Mouse (Mus musculus): Measurements from ENCODE around the gene Dnajc8.
"Not testable (repeated sequence)": the region's sequence is repeated elsewhere in the genome, so short reads cannot be mapped to it uniquely, and the experiment has no call there.

Dnajc8 gene

GRCm38 (mm10) chr4:132567361-132567779 lies 32.0 kb downstream of the Dnajc8 start:
- no peak for DNase-seq (ENCODE audit: low spot score in 2 of 2)

- no peak for DNase-seq (ENCODE audit: low spot score in 2 of 2)
These were observed 33.8 kb downstream of the Dnajc8 start for GRCm38 (mm10) chr4:132569115-132569514.

DNA sequence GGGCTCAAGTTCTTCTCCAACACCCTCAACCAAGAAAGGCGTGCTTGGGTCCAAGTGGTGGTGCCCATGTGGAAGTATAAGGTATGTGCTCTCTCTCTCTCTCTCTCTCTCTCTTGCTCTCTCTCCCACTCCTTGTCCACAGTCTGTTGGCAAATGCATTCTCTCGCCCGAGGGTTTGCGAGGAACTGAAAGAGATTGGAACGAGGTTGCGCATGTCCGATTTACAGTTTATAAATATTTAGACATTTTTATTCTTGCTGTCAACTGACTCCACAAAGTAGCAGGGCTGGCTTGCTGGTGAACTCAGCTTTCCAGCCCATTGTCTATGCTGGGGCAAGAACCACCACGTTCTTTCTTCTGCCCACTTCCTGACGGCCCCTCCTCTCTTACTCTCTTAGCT lies 35.8 kb downstream of the Dnajc8 start:
- DNase-seq (ENCODE audit: low spot score in 2 of 2) = no peak

DNA sequence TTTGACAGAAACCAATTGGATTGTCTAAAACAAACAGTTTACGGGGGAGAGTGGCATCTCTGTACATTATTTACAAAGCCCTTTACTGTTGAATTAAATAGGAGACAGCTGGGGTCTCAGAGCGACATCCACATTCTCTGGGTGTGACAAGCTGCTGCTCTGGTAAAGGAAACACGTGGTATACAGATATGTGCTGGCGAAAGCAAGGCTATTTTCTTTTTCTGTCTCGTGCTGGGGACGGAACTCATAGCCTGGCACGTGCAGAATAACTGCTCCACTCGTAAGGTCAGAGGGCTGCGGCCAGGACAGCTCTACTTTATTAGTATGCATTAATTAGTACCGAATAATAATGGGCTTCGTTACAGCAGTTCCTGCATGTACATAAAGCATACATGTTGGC lies 38.0 kb downstream of the Dnajc8 start:
- DNase-seq (ENCODE audit: low spot score in 2 of 2) = no peak

- DNase-seq (ENCODE audit: low spot score in 2 of 2) = no peak
These were observed 39.5 kb downstream of the Dnajc8 start for GRCm38 (mm10) chr4:132574809-132575347.

GRCm38 (mm10) chr4:132583781-132584180 lies 48.4 kb downstream of the Dnajc8 start:
- DNase-seq (ENCODE audit: low spot score in 2 of 2) = no peak

GRCm38 (mm10) chr4:132584975-132585374 lies 49.6 kb downstream of the Dnajc8 start:
- no peak for DNase-seq (ENCODE audit: low spot score in 2 of 2)

DNA sequence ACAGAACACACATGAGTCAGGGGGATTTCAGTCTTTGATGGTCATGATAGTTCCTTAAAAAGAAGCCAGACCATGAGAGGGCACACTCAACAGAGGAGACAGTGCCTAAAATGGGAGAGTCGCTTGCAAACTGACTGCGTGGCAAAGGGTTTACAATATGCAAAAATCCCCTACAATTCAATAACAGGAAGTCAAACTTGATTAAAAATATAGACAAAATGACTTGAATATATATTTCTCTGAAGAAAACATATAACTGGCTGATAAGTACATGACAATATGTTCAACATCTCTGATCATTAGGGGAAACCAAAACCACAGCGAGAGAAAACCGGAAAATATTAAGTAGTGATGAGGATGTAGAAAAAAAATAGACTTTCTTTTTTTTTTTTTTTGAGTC lies 50.9 kb downstream of the Dnajc8 start:
- no peak for DNase-seq (ENCODE audit: low spot score in 2 of 2)

- no peak for DNase-seq (ENCODE audit: low spot score in 2 of 2)
These were observed 53.2 kb downstream of the Dnajc8 start for GRCm38 (mm10) chr4:132588512-132588911.

DNA sequence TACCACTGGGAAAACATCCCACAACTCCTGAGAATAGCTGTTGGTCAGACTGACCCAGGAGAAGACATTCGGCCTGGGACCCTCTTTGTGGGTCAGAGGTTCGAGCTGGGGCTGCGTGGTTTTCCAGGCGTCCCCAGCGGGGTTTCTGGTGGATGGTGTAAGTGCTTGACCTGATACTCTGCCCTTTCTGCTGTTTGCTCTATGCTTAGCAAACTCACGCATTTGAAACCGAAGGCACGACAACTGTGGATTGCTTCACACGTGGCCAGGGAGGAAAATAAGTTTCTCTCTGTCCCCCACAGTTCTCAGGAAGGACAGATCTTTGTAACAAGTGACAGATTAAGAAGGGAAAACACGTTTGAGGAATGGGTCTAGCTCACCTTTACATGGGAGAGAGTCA lies 55.3 kb downstream of the Dnajc8 start:
- no peak for DNase-seq (ENCODE audit: low spot score in 2 of 2)

- no peak for DNase-seq (ENCODE audit: low spot score in 2 of 2)
These were observed 57.6 kb downstream of the Dnajc8 start for GRCm38 (mm10) chr4:132592958-132593357.

GRCm38 (mm10) chr4:132594191-132594590 lies 58.8 kb downstream of the Dnajc8 start:
- no peak for DNase-seq (ENCODE audit: low spot score in 2 of 2)

GRCm38 (mm10) chr4:132598861-132599260 lies 63.5 kb downstream of the Dnajc8 start:
- DNase-seq (ENCODE audit: low spot score in 2 of 2) = no peak

DNA sequence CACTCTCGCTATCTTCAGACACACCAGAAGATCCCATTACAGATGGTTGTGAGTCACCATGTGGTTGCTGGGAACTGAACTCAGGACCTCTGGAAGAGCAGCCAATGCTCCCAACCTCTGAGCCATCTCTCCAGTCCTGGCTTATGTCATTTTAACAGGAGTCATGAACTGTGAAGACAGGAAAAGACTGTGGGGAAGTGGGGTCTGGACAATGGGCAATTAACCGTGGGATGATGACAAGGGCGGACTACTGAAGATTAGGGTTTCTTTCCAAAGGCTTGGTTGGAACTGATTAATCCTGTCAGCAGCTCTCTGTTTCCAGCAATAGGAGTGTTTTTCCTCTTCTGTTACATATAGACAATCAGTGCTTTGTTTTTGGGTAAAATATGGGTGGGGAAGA lies 64.4 kb downstream of the Dnajc8 start:
- no peak for DNase-seq (ENCODE audit: low spot score in 2 of 2)

GRCm38 (mm10) chr4:132600465-132600864 lies 65.1 kb downstream of the Dnajc8 start:
- DNase-seq (ENCODE audit: low spot score in 2 of 2) = no peak

- not testable (repeated sequence) for DNase-seq (ENCODE audit: low spot score in 2 of 2)
These were observed 65.9 kb downstream of the Dnajc8 start for GRCm38 (mm10) chr4:132601242-132601641.
